Mouse (Mus musculus): ENCODE measurements around the gene Pnrc2. TPM values are rescaled to one million over a fixed set of nuclear protein-coding genes. Genes with fewer than 3 reads are reported as not detected.

Gene Pnrc2
- 6.2 TPM in 1 of 2 replicates, not detected in the other for polyA plus RNA-seq (2012; ENCODE audit: insufficient read depth, low replicate concordance)

- H3K4me3 ChIP-seq (replicated peaks): peak within 1 kb of the TSS; percentile 96
- no peaks in the 10 kb centered on the region for H3K9me3 ChIP-seq
- H3K36me3 ChIP-seq (replicated peaks; ENCODE audit: low read length): peaks cover 36% of the 10 kb centered on the region
- H3K4me1 ChIP-seq: peaks cover 62% of the 10 kb centered on the region
- TF ChIP-seq FLI1 (IDR thresholded peaks at IDR 0.05; ENCODE audit: low read length) (no peak), GATA1 (IDR thresholded peaks at IDR 0.05; ENCODE audit: borderline replicate concordance, low read length) (no peak)
- H3K27me3 ChIP-seq (replicated peaks): no peaks in the 10 kb centered on the region
Measured at GRCm38 (mm10) chr4:135873526-135874202, at the start of gene Pnrc2. Gene Pnrc2, minus strand, starts transcription at chr4:135873850.

- Histone ChIP-seq H3K9me3 (peaks cover 7% of the 10 kb centered on the region; the same call in 1 of the 2 replicates), H3K27me3 (replicated peaks) (no peaks in the 10 kb centered on the region), H3K4me3 (replicated peaks) (peak overlapping the region; percentile 98), H3K4me1 (peaks cover 46% of the 10 kb centered on the region), H3K36me3 (replicated peaks; ENCODE audit: low read length) (peaks cover 74% of the 10 kb centered on the region)
- no peak for TF ChIP-seq FLI1 (IDR thresholded peaks at IDR 0.05; ENCODE audit: low read length)
- no peak for TF ChIP-seq GATA1 (IDR thresholded peaks at IDR 0.05; ENCODE audit: borderline replicate concordance, low read length)
Measured at GRCm38 (mm10) chr4:135922190-135922589, 48.5 kb upstream of the Pnrc2 start.

DNA sequence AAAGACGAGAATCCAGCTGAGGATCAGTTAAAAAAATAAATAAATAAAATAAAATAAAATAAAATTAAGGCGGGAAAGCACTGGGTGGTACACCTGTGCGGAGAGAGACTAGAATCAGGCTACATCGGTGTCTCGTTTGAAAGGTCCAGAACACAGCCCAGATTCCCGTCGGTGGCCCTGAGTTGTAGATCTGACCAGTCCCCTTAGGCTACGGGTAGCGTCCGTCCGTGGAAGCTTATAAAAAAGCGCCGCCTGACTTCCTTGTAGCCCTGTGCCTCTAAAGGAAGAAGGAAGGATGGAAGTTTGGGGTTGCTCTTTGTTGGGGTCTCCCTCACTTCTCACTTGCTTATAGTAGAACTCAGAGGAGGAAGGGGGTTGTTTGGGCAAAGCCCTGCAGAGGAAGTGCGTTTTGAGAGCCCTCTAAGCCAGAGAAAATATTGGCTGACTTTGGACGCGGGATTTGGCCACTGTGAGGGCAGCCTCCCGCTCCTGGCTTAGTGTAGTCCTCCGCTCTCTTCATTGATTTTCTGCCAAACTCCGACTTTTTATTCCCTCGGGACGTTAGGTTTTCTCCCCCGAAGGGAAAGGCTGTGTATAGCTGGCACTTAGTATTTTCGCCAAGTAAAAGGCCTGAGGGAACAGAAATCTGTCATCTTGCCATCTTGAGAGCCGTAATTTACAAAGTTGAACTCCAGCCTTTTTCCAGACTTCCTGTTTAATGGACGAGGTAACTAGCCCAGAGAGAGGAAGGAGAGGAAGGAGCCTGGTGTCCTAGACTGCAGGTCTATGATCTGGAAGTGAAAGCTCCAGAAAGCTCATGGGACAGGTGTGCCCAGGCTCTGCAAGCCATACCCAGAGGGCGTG, 47.8 kb upstream of the Pnrc2 start:
- H3K36me3 ChIP-seq (replicated peaks; ENCODE audit: low read length): peaks cover 74% of the 10 kb centered on the region
- TF ChIP-seq FLI1 (IDR thresholded peaks at IDR 0.05; ENCODE audit: low read length) (no peak), GATA1 (IDR thresholded peaks at IDR 0.05; ENCODE audit: borderline replicate concordance, low read length) (no peak)
- H3K27me3 ChIP-seq (replicated peaks): no peaks in the 10 kb centered on the region
- peaks cover 7% of the 10 kb centered on the region; the same call in 1 of the 2 replicates for H3K9me3 ChIP-seq
- peak overlapping the region; percentile 98 for H3K4me3 ChIP-seq (replicated peaks)
- peaks cover 53% of the 10 kb centered on the region for H3K4me1 ChIP-seq

- H3K9me3 ChIP-seq: peaks cover 7% of the 10 kb centered on the region; the same call in 1 of the 2 replicates
- H3K4me3 ChIP-seq (replicated peaks): peak within 1 kb of the TSS; percentile 98
- no peaks in the 10 kb centered on the region for H3K27me3 ChIP-seq (replicated peaks)
- no peak for TF ChIP-seq FLI1 (IDR thresholded peaks at IDR 0.05; ENCODE audit: low read length)
- no peak for TF ChIP-seq GATA1 (IDR thresholded peaks at IDR 0.05; ENCODE audit: borderline replicate concordance, low read length)
- H3K4me1 ChIP-seq: peaks cover 58% of the 10 kb centered on the region
- peaks cover 70% of the 10 kb centered on the region for H3K36me3 ChIP-seq (replicated peaks; ENCODE audit: low read length)
Measured at GRCm38 (mm10) chr4:135920304-135921241, 46.9 kb upstream of the Pnrc2 start, which contains the start of gene Fuca1. Gene Fuca1, plus strand, starts transcription at chr4:135920735.

DNA sequence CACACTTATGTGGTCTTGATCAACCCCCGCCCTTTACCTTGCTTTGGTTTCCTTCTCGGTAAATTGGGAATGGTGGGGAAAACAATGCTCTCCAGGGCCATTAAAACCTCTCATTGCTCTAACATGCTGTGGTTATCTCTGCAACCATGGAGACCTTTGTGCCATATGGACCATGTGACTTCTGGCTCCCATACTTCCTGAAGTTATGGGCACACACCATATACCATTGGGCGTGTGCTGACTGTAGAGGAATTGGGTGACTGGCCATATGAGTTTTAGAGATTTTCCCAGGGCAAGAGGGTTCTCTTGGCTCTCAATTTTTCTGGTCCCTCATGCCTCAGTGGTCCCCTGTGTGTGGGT, 45.6 kb upstream of the Pnrc2 start:
- Histone ChIP-seq H3K36me3 (replicated peaks; ENCODE audit: low read length) (peaks cover 64% of the 10 kb centered on the region), H3K4me3 (replicated peaks) (peak overlapping the region; percentile 5), H3K4me1 (peaks cover 65% of the 10 kb centered on the region)

GRCm38 (mm10) chr4:135918635-135919279, 45.1 kb upstream of the Pnrc2 start:
- peaks cover 66% of the 10 kb centered on the region for H3K4me1 ChIP-seq
- H3K27me3 ChIP-seq (replicated peaks): no peaks in the 10 kb centered on the region
- TF ChIP-seq GATA1 (IDR thresholded peaks at IDR 0.05; ENCODE audit: borderline replicate concordance, low read length) (no peak), FLI1 (IDR thresholded peaks at IDR 0.05; ENCODE audit: low read length) (no peak)
- peaks cover 61% of the 10 kb centered on the region for H3K36me3 ChIP-seq (replicated peaks; ENCODE audit: low read length)
- H3K9me3 ChIP-seq: peaks cover 7% of the 10 kb centered on the region; the same call in 1 of the 2 replicates
- peak overlapping the region; percentile 48 for H3K4me3 ChIP-seq (replicated peaks)

More for the DNA sequence above, 45.6 kb upstream of the Pnrc2 start:
- no peak for TF ChIP-seq FLI1 (IDR thresholded peaks at IDR 0.05; ENCODE audit: low read length)
- Histone ChIP-seq H3K27me3 (replicated peaks) (no peaks in the 10 kb centered on the region), H3K9me3 (peaks cover 7% of the 10 kb centered on the region; the same call in 1 of the 2 replicates)

- TF ChIP-seq FLI1 (IDR thresholded peaks at IDR 0.05; ENCODE audit: low read length): no peak
- no peak for TF ChIP-seq GATA1 (IDR thresholded peaks at IDR 0.05; ENCODE audit: borderline replicate concordance, low read length)
- no peaks in the 10 kb centered on the region for H3K27me3 ChIP-seq (replicated peaks)
- H3K4me1 ChIP-seq: peaks cover 90% of the 10 kb centered on the region
- H3K4me3 ChIP-seq (replicated peaks): peak overlapping the region; percentile 92
- H3K36me3 ChIP-seq (replicated peaks; ENCODE audit: low read length): peaks cover 49% of the 10 kb centered on the region
- no peaks in the 10 kb centered on the region for H3K9me3 ChIP-seq
Measured at GRCm38 (mm10) chr4:135913433-135913832, 39.8 kb upstream of the Pnrc2 start.

GRCm38 (mm10) chr4:135912835-135913234, 39.2 kb upstream of the Pnrc2 start:
- peak overlapping the region; percentile 92 for H3K4me3 ChIP-seq (replicated peaks)
- no peaks in the 10 kb centered on the region for H3K9me3 ChIP-seq
- no peaks in the 10 kb centered on the region for H3K27me3 ChIP-seq (replicated peaks)
- no peak for TF ChIP-seq FLI1 (IDR thresholded peaks at IDR 0.05; ENCODE audit: low read length)
- no peak for TF ChIP-seq GATA1 (IDR thresholded peaks at IDR 0.05; ENCODE audit: borderline replicate concordance, low read length)
- peaks cover 90% of the 10 kb centered on the region for H3K4me1 ChIP-seq
- H3K36me3 ChIP-seq (replicated peaks; ENCODE audit: low read length): peaks cover 49% of the 10 kb centered on the region
